Mouse (Mus musculus): ENCODE data around the gene Rps6kc1. TPM values are rescaled to one million over a fixed set of nuclear protein-coding genes. Genes with fewer than 3 reads are reported as not detected.

Rps6kc1 gene
- polyA plus RNA-seq, 1 experiment, result 21.3 TPM

DNA sequence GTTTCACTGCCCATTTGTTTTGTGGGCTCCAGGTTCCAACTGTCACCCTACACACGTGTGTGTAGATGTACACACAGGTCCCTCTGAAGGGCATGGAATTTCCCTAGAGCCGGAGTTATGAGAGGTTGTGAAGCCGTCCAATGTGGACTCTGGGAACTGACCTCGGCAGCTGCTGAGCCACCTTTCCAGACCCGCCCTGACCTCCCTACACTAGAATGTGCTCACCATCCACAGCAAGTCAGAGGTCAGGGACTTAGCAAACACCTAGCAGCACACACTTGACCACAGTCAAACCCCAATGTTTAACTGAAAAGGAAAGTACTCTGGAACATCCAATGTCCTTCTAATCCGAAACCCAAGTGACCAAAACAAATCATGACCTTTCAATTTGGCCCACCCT is 30.9 kb downstream of the Rps6kc1 start:
- no peaks in the 10 kb centered on the region for H3K4me1 ChIP-seq (ENCODE audit: control insufficient read depth, insufficient read depth, low read length)
- H3K27me3 ChIP-seq (ENCODE audit: control insufficient read depth, insufficient read depth, low read length, poor library complexity, severe bottlenecking), result no peaks in the 10 kb centered on the region
- no peak overlapping the region for H3K9ac ChIP-seq (ENCODE audit: low read depth, poor library complexity, severe bottlenecking)
- no peak overlapping the region for H3K27ac ChIP-seq (ENCODE audit: insufficient read depth, low read length)
- H3K36me3 ChIP-seq (ENCODE audit: control insufficient read depth, insufficient read depth, low read length, poor library complexity, severe bottlenecking), result no peaks in the 10 kb centered on the region
- no peak overlapping the region for H3K4me3 ChIP-seq (ENCODE audit: low read depth, low read length)
- TF ChIP-seq POLR2A (IDR thresholded peaks at IDR 0.05; ENCODE audit: insufficient read depth, low read length), result no peak
- no peak for TF ChIP-seq CTCF (IDR thresholded peaks at IDR 0.05; ENCODE audit: low read depth, low read length)
- TF ChIP-seq EP300 (IDR thresholded peaks at IDR 0.05; ENCODE audit: insufficient read depth, low read depth, low read length), result no peak
- no peaks in the 10 kb centered on the region for H3K9me3 ChIP-seq (replicated peaks; ENCODE audit: control insufficient read depth, insufficient read depth, low read length, poor library complexity, severe bottlenecking)

DNA sequence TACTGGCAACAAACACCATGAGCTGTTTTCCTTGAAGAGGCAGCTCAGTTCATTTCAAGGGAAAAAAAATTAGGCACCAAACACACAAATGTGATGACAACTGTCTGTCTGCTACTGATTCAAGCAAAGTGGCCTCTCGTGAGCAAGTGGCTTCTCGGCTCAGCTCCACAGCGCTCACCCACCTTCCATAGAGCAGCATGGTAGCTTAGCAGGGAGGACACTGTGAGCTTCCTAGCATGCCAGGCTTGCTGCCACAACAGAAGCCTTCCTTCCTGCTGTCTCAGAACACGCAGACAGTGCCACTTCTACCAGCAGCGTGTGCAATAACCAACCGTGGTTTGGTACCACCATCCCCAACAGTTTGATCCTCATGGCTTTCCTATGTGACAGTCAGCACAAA is 35.8 kb downstream of the Rps6kc1 start:
- no peaks in the 10 kb centered on the region for H3K4me1 ChIP-seq (ENCODE audit: control insufficient read depth, insufficient read depth, low read length)
- H3K4me3 ChIP-seq (ENCODE audit: low read depth, low read length), result no peak overlapping the region
- no peak overlapping the region for H3K27ac ChIP-seq (ENCODE audit: insufficient read depth, low read length)
- TF ChIP-seq POLR2A (IDR thresholded peaks at IDR 0.05; ENCODE audit: insufficient read depth, low read length), result no peak
- TF ChIP-seq EP300 (IDR thresholded peaks at IDR 0.05; ENCODE audit: insufficient read depth, low read depth, low read length), result no peak
- no peak for TF ChIP-seq CTCF (IDR thresholded peaks at IDR 0.05; ENCODE audit: low read depth, low read length)
- no peaks in the 10 kb centered on the region for H3K36me3 ChIP-seq (ENCODE audit: control insufficient read depth, insufficient read depth, low read length, poor library complexity, severe bottlenecking)
- H3K9me3 ChIP-seq (replicated peaks; ENCODE audit: control insufficient read depth, insufficient read depth, low read length, poor library complexity, severe bottlenecking), result no peaks in the 10 kb centered on the region
- H3K27me3 ChIP-seq (ENCODE audit: control insufficient read depth, insufficient read depth, low read length, poor library complexity, severe bottlenecking), result no peaks in the 10 kb centered on the region
- no peak overlapping the region for H3K9ac ChIP-seq (ENCODE audit: low read depth, poor library complexity, severe bottlenecking)

DNA sequence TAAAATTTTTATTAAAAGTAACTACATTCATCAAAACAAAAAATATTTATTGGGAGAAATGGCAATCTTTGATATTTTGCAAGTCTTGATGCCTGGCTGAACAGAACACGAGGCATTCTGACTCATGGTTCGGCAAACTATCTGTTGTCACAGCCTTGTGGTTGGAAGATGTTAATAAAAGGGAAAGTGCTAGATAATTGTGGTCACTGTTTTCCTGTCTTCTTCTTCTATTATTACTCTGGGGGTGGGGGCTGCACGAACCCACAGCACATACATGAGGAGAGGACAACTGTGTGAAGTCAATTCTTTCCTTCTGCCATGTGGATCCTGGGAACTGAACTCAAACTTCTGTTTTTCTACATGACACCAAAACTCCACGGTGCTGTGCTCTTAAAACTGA is 36.5 kb downstream of the Rps6kc1 start:
- Histone ChIP-seq H3K36me3 (ENCODE audit: control insufficient read depth, insufficient read depth, low read length, poor library complexity, severe bottlenecking) (no peaks in the 10 kb centered on the region), H3K4me3 (ENCODE audit: low read depth, low read length) (no peak overlapping the region), H3K27ac (ENCODE audit: insufficient read depth, low read length) (no peak overlapping the region), H3K9ac (ENCODE audit: low read depth, poor library complexity, severe bottlenecking) (no peak overlapping the region), H3K4me1 (ENCODE audit: control insufficient read depth, insufficient read depth, low read length) (no peaks in the 10 kb centered on the region), H3K27me3 (ENCODE audit: control insufficient read depth, insufficient read depth, low read length, poor library complexity, severe bottlenecking) (no peaks in the 10 kb centered on the region), H3K9me3 (replicated peaks; ENCODE audit: control insufficient read depth, insufficient read depth, low read length, poor library complexity, severe bottlenecking) (no peaks in the 10 kb centered on the region)
- no peak for TF ChIP-seq EP300 (IDR thresholded peaks at IDR 0.05; ENCODE audit: insufficient read depth, low read depth, low read length)
- TF ChIP-seq CTCF (IDR thresholded peaks at IDR 0.05; ENCODE audit: low read depth, low read length), result no peak
- TF ChIP-seq POLR2A (IDR thresholded peaks at IDR 0.05; ENCODE audit: insufficient read depth, low read length), result no peak

DNA sequence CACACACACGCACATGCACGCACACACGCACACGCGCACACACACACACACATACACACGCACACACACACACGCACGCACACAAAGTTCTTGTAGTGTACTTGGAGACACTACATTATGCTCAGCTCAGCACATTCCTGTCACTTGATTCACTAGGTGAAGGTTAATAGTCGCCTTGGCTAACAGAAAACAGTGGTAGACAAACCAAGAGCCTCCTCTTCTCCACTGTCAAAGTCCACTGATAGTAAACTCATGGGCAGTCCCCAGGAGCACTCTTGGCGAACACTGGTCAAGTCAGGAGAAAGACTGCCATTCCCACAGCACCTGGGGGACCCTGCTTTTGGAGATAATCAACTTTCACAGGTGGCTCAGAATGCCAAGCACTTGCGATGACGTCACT is 40.5 kb downstream of the Rps6kc1 start:
- no peaks in the 10 kb centered on the region for H3K9me3 ChIP-seq (replicated peaks; ENCODE audit: control insufficient read depth, insufficient read depth, low read length, poor library complexity, severe bottlenecking)
- no peaks in the 10 kb centered on the region for H3K27me3 ChIP-seq (ENCODE audit: control insufficient read depth, insufficient read depth, low read length, poor library complexity, severe bottlenecking)
- TF ChIP-seq POLR2A (IDR thresholded peaks at IDR 0.05; ENCODE audit: insufficient read depth, low read length) (no peak), EP300 (IDR thresholded peaks at IDR 0.05; ENCODE audit: insufficient read depth, low read depth, low read length) (no peak), CTCF (IDR thresholded peaks at IDR 0.05; ENCODE audit: low read depth, low read length) (no peak)
- H3K4me3 ChIP-seq (ENCODE audit: low read depth, low read length), result no peak overlapping the region
- no peaks in the 10 kb centered on the region for H3K36me3 ChIP-seq (ENCODE audit: control insufficient read depth, insufficient read depth, low read length, poor library complexity, severe bottlenecking)
- no peak overlapping the region for H3K9ac ChIP-seq (ENCODE audit: low read depth, poor library complexity, severe bottlenecking)
- no peaks in the 10 kb centered on the region for H3K4me1 ChIP-seq (ENCODE audit: control insufficient read depth, insufficient read depth, low read length)
- no peak overlapping the region for H3K27ac ChIP-seq (ENCODE audit: insufficient read depth, low read length)

DNA sequence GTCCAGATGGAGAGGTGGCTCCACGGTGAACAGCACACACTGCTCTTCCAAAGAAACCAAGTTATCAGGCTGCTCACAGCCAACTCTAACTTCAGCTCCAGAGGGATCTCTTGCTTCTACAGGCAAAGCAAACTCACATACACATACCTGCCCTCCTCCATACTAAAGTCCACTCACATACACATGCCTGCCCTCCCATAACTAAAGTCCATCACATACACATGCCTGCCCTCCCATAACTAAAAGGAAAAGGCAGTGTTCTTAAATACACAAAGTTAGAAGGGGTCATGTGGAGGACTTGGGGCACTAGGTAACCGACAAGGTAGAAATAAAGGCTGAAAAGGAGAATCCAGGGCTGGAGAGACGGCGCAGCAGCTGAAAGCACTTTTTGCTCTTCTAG is 41.6 kb downstream of the Rps6kc1 start:
- TF ChIP-seq CTCF (IDR thresholded peaks at IDR 0.05; ENCODE audit: low read depth, low read length) (no peak), EP300 (IDR thresholded peaks at IDR 0.05; ENCODE audit: insufficient read depth, low read depth, low read length) (no peak), POLR2A (IDR thresholded peaks at IDR 0.05; ENCODE audit: insufficient read depth, low read length) (no peak)
- no peaks in the 10 kb centered on the region for H3K9me3 ChIP-seq (replicated peaks; ENCODE audit: control insufficient read depth, insufficient read depth, low read length, poor library complexity, severe bottlenecking)
- H3K4me3 ChIP-seq (ENCODE audit: low read depth, low read length), result no peak overlapping the region
- no peaks in the 10 kb centered on the region for H3K36me3 ChIP-seq (ENCODE audit: control insufficient read depth, insufficient read depth, low read length, poor library complexity, severe bottlenecking)
- no peak overlapping the region for H3K9ac ChIP-seq (ENCODE audit: low read depth, poor library complexity, severe bottlenecking)
- H3K27ac ChIP-seq (ENCODE audit: insufficient read depth, low read length), result no peak overlapping the region
- H3K4me1 ChIP-seq (ENCODE audit: control insufficient read depth, insufficient read depth, low read length), result no peaks in the 10 kb centered on the region
- H3K27me3 ChIP-seq (ENCODE audit: control insufficient read depth, insufficient read depth, low read length, poor library complexity, severe bottlenecking), result no peaks in the 10 kb centered on the region

DNA sequence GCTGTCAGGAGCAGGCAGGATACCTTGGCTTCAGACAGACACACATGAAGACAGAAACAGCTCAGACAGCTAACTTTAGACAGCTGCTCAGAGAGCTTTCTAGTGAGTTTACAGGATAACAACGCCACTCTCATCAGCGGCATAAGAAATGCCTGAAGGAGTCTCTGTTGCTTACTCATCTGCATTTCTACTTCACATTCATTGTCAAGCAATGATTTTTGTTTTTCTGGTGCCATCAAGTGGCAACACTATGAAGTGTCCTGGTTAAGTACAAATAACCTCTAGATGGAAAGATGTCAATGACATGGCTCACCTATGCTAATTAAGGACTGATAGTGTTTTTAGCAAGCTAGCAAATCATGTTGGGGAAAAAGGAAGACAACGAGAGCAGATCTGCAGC is 42.8 kb downstream of the Rps6kc1 start:
- Histone ChIP-seq H3K9me3 (replicated peaks; ENCODE audit: control insufficient read depth, insufficient read depth, low read length, poor library complexity, severe bottlenecking) (no peaks in the 10 kb centered on the region), H3K4me3 (ENCODE audit: low read depth, low read length) (no peak overlapping the region), H3K4me1 (ENCODE audit: control insufficient read depth, insufficient read depth, low read length) (no peaks in the 10 kb centered on the region), H3K9ac (ENCODE audit: low read depth, poor library complexity, severe bottlenecking) (no peak overlapping the region), H3K27me3 (ENCODE audit: control insufficient read depth, insufficient read depth, low read length, poor library complexity, severe bottlenecking) (no peaks in the 10 kb centered on the region), H3K27ac (ENCODE audit: insufficient read depth, low read length) (no peak overlapping the region), H3K36me3 (ENCODE audit: control insufficient read depth, insufficient read depth, low read length, poor library complexity, severe bottlenecking) (no peaks in the 10 kb centered on the region)
- no peak for TF ChIP-seq EP300 (IDR thresholded peaks at IDR 0.05; ENCODE audit: insufficient read depth, low read depth, low read length)
- TF ChIP-seq POLR2A (IDR thresholded peaks at IDR 0.05; ENCODE audit: insufficient read depth, low read length), result no peak
- TF ChIP-seq CTCF (IDR thresholded peaks at IDR 0.05; ENCODE audit: low read depth, low read length), result no peak
